Mouse (Mus musculus) lung, embryonic 16.5 days (tissue): ENCODE data around the gene Mgat5. TPM values are rescaled to one million over a fixed set of nuclear protein-coding genes. Genes with fewer than 3 reads are reported as not detected.
A peak's percentile ranks its signal among the peaks of the same experiment; 100 is the strongest.

Experiments used
- ATAC-seq: fragments of 200-750 bp; cut with Nextera tagmentation; 2 replicates; pipeline ENCODE4 v1.8.0; 2017; ENCODE audit warnings: low read depth, mild to moderate bottlenecking, moderate library complexity
- H3K27ac ChIP-seq: fragments of 300-500 bp; sonication (generic); 2 replicates; pipeline ENCODE4 v1.5.1; 2014; ENCODE audit warnings: mild to moderate bottlenecking, control low read depth, low read length
- H3K27me3 ChIP-seq: fragments of 300-500 bp; sonication (generic); 2 replicates; pipeline ENCODE4 v1.6.1; 2014; ENCODE audit warnings: low read depth, low read length, mixed read lengths; ENCODE audit not compliant: control insufficient read depth, insufficient read depth
- H3K36me3 ChIP-seq: fragments of 300-500 bp; sonication (generic); 2 replicates; pipeline ENCODE4 v1.6.1; 2014; ENCODE audit warnings: low read length; ENCODE audit not compliant: control insufficient read depth, insufficient read depth
- H3K4me1 ChIP-seq: fragments of 300-500 bp; sonication (generic); replicated peaks from 2 replicates; pipeline ENCODE4 v1.6.1; 2014; ENCODE audit warnings: low read length, mixed read lengths; ENCODE audit not compliant: control insufficient read depth, insufficient read depth
- H3K4me2 ChIP-seq: fragments of 300-500 bp; sonication (generic); 2 replicates; pipeline ENCODE4 v1.6.1; 2014; ENCODE audit warnings: low read depth, low read length, control low read depth
- H3K4me3 ChIP-seq: fragments of 300-500 bp; sonication (generic); 2 replicates; pipeline ENCODE4 v1.5.1; 2014; ENCODE audit warnings: mild to moderate bottlenecking, low read length, control low read depth
- H3K9ac ChIP-seq: fragments of 300-500 bp; sonication (generic); 2 replicates; pipeline ENCODE4 v1.6.1; 2014; ENCODE audit warnings: low read length, control low read depth
- H3K9me3 ChIP-seq: fragments of 300-500 bp; sonication (generic); 2 replicates; pipeline ENCODE4 v1.6.1; 2016; ENCODE audit warnings: low read length; ENCODE audit not compliant: control insufficient read depth
- WGBS: fragments of 180-500 bp; shearing (Covaris S2); extraction: QIAGEN DNeasy Blood & Tissue Kit; methylation state at CpG from one replicate; pipeline ENCODE4 v1.1.7; 2014; 5-methylcytosine and 5-hydroxymethylcytosine counted together
- polyA plus RNA-seq: library from polyadenylated mRNA; unstranded; fragments of >200 nt; fragmentation: Nextera tagmentation; extraction: Ambion mirVana; gene quantifications from 2 replicates; pipeline ENCODE4 v1.2.1, GENCODE M21; 2015

Gene Mgat5
- polyA plus RNA-seq, 1 experiment from 2014 or later: 4.1 TPM

DNA sequence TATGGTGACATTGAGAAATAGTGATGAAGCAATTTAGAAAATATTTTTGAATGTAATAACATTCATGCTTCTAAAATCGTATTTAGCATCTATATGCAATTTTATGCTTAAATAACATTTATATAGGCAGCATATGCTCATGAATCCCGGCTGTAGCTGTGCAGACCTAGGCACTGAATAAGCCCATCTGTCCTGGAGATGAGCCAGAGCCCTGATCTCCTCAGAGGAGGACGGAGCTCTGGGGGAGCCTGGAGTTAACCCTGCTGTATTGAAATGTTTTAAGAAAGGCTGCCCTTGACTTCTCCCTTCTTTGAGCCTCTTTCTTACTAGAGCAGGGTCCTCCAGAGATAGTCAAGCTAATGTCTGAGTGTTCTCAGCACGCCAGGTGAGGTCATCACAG lies 217.8 kb downstream of the Mgat5 start:
- Histone ChIP-seq H3K9me3 (no peaks in the 10 kb centered on the region), H3K4me2 (no peak overlapping the region), H3K27ac (no peak overlapping the region), H3K4me1 (peaks cover 5% of the 10 kb centered on the region; the same call in 1 of the 2 replicates), H3K9ac (no peak overlapping the region), H3K36me3 (no peaks in the 10 kb centered on the region), H3K4me3 (no peak overlapping the region), H3K27me3 (no peaks in the 10 kb centered on the region)
- ATAC-seq: no peak
- WGBS: 74% methylated on average over 4 of the region's 4 CpGs

DNA sequence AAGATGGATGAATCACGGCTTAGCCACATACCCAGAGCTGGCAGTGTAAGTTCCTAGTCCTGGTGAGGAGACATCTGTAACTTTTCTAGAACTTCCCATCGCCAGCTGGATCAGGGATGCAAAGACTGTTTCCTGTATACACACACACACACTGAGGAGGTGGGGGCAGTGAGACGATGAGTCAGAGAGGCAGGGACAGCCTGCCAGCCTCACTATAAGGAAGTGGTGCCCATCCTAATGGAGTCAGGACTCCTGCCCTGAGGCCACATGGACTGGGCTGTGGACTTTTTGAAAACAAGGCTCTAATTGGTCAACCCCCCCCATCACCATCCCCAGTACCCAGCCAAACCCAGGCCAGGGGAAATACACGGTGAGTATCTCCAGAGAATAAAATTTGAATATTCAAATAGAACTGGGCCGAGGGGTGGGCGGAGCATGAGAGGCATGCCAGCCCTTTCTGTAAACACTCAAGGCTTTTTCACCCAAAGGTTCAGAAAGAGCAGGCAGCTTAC lies 220.3 kb downstream of the Mgat5 start:
- WGBS: 29% methylated on average over 6 of the region's 6 CpGs
- no peaks in the 10 kb centered on the region for H3K27me3 ChIP-seq
- H3K4me2 ChIP-seq: no peak overlapping the region
- no peaks in the 10 kb centered on the region for H3K36me3 ChIP-seq
- H3K4me1 ChIP-seq: peaks cover 5% of the 10 kb centered on the region; the same call in 1 of the 2 replicates
- ATAC-seq: peak; percentile 73
- H3K9ac ChIP-seq: no peak overlapping the region
- no peak overlapping the region for H3K27ac ChIP-seq
- no peaks in the 10 kb centered on the region for H3K9me3 ChIP-seq
- H3K4me3 ChIP-seq: no peak overlapping the region

DNA sequence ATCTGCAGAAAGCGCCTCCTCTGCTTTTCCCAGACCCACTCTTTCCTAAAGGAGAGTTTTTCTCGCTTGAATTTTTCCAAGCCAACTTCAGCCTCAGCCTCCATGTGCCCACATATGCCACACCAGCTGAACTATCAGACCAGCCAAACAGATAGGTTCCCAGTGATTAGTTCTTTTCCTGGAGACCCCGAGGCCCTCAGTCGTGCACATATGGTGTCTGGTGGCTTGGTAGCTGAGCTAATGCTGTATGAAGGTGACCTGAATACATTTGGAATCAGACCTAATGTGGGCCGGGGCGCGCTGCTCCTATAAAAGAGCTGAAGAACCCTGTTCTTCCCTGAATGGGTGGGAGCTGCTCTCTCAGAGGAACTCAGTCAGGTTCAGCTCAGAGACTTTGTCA lies 225.5 kb downstream of the Mgat5 start:
- Histone ChIP-seq H3K4me3 (no peak overlapping the region), H3K36me3 (no peaks in the 10 kb centered on the region), H3K9me3 (no peaks in the 10 kb centered on the region), H3K4me2 (no peak overlapping the region), H3K4me1 (peaks cover 2% of the 10 kb centered on the region; the same call in 1 of the 2 replicates), H3K9ac (no peak overlapping the region), H3K27me3 (no peaks in the 10 kb centered on the region), H3K27ac (no peak overlapping the region)
- WGBS: 85% methylated on average over 7 of the region's 7 CpGs
- ATAC-seq: no peak

DNA sequence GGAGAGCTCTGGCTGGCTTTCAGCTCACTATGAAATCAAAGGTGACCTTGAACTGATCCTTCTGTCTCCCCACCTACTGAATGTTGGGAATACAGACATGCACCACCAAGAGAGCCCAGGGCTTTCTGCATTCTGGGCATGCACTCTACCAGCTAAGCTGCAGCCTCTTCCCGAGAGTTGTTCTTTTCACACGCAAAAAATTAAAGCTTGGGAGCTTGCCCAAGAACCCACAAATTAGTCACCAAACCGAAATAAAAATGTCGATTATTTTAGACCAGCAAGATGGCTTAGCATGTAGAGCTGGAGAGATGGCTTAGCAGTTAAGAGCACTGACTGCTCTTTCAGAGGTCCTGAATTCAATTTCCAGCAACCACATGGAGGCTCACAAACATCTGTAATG lies 230.0 kb downstream of the Mgat5 start:
- Histone ChIP-seq H3K9ac (no peak overlapping the region), H3K4me1 (no peaks in the 10 kb centered on the region), H3K27ac (no peak overlapping the region), H3K9me3 (no peaks in the 10 kb centered on the region), H3K36me3 (no peaks in the 10 kb centered on the region), H3K4me2 (no peak overlapping the region), H3K27me3 (no peaks in the 10 kb centered on the region), H3K4me3 (no peak overlapping the region)
- no peak for ATAC-seq
- 89% methylated on average over 4 of the region's 4 CpGs for WGBS

DNA sequence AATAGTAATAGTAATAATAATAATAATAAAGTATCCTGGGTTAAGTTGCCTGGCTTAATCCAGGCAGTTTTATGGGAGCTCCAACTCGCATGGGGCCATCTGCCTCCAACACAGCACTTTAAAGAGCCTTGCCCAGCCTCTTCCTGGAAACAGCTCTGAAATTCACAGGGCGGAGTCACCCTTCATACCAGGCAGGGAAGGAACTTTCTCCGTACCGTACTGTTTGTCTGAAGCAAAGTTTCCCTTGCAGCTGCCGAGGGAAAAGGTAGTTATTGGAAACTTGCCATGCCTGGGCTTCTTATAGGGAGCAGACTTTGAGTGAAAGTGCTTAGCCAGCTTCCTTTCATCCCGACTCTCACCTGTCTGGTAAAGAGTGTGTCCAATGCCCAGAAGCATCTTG lies 232.3 kb downstream of the Mgat5 start:
- ATAC-seq: 0 out of 2 replicates have a peak, but pooled peaks have one; percentile 47
- H3K4me2 ChIP-seq: no peak overlapping the region
- WGBS: 39% methylated on average over 6 of the region's 6 CpGs

DNA sequence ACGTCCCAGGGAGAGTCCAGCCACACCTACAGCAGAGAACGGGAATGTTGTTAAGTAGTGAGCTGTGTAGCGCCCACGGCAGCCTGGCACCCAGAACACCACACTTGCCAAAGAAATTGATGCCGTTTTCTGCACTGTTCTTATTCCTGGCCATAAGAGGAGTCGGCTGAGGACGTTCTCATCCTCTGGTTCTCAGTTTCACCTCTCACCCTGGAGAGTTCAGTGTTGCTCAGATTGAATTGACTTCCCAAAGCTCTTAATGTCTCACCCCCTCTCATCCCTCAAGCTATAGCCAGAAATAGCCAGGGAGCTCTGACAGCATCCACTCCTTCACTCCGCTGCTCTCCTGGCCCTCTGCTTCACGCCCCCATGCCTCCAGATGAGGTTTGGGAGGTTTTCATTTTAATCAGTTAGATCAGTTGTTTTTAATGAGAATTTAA lies 234.7 kb downstream of the Mgat5 start:
- H3K4me1 ChIP-seq: peaks cover 6% of the 10 kb centered on the region; the same call in 1 of the 2 replicates
- no peaks in the 10 kb centered on the region for H3K27me3 ChIP-seq
- H3K4me2 ChIP-seq: no peak overlapping the region
- H3K4me3 ChIP-seq: no peak overlapping the region
- H3K9me3 ChIP-seq: no peaks in the 10 kb centered on the region
- H3K27ac ChIP-seq: no peak overlapping the region
- no peak overlapping the region for H3K9ac ChIP-seq
- WGBS: 77% methylated on average over 9 of the region's 9 CpGs
- ATAC-seq: no peak
- no peaks in the 10 kb centered on the region for H3K36me3 ChIP-seq

More for the DNA sequence above, 232.3 kb downstream of the Mgat5 start:
- H3K36me3 ChIP-seq: no peaks in the 10 kb centered on the region
- no peaks in the 10 kb centered on the region for H3K4me1 ChIP-seq
- H3K27ac ChIP-seq: no peak overlapping the region
- H3K9ac ChIP-seq: no peak overlapping the region
- H3K4me3 ChIP-seq: no peak overlapping the region
- H3K9me3 ChIP-seq: no peaks in the 10 kb centered on the region
- H3K27me3 ChIP-seq: no peaks in the 10 kb centered on the region

DNA sequence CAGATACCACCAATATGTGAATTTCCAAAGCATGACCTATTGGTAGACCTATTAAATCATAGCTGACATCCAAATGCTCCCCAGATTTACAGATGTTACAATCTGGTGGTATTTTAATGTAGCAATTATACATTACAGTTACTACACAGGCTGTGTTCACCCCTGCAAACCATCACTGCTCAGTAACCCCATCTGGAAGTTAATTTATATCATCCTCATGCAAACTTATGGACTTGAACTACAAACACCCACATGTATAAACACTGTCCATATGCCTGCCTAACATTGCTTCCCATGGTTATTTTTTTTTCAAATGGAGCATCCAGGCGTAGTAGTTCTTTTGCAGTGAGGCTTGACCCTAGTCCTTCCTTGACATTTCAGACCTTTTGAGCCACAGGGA lies 236.2 kb downstream of the Mgat5 start:
- H3K4me3 ChIP-seq: no peak overlapping the region
- H3K36me3 ChIP-seq: no peaks in the 10 kb centered on the region
- no peak overlapping the region for H3K27ac ChIP-seq
- no peaks in the 10 kb centered on the region for H3K27me3 ChIP-seq
- peaks cover 6% of the 10 kb centered on the region; the same call in 1 of the 2 replicates for H3K4me1 ChIP-seq
- no peaks in the 10 kb centered on the region for H3K9me3 ChIP-seq
- H3K9ac ChIP-seq: no peak overlapping the region
- ATAC-seq: no peak
- WGBS: 71% methylated on average over 1 of the region's 1 CpGs
- H3K4me2 ChIP-seq: no peak overlapping the region

DNA sequence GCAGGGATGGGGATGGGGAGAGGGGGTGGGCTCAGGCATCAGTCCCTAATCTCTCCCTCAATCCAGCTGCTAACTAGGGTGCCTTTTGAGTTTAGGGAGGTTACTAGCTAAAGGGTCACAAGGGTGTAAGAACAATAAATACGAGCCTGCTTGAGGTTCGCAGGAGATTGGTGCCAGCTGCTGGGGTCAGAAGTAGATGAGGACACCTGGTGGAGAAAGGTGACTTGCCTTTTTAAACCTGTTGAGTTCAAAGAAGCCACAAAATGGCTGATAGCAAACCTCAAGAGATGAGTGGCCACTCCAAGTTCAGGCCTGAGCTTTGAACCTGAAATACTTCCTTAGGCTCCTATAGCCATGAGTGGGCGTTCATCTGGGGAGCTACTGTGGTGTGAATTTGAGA lies 236.9 kb downstream of the Mgat5 start:
- no peaks in the 10 kb centered on the region for H3K9me3 ChIP-seq
- H3K27ac ChIP-seq: no peak overlapping the region
- H3K9ac ChIP-seq: no peak overlapping the region
- no peaks in the 10 kb centered on the region for H3K36me3 ChIP-seq
- no peak overlapping the region for H3K4me3 ChIP-seq
- peaks cover 6% of the 10 kb centered on the region; the same call in 1 of the 2 replicates for H3K4me1 ChIP-seq
- ATAC-seq: no peak
- 50% methylated on average over 3 of the region's 3 CpGs for WGBS
- H3K27me3 ChIP-seq: no peaks in the 10 kb centered on the region
- no peak overlapping the region for H3K4me2 ChIP-seq

DNA sequence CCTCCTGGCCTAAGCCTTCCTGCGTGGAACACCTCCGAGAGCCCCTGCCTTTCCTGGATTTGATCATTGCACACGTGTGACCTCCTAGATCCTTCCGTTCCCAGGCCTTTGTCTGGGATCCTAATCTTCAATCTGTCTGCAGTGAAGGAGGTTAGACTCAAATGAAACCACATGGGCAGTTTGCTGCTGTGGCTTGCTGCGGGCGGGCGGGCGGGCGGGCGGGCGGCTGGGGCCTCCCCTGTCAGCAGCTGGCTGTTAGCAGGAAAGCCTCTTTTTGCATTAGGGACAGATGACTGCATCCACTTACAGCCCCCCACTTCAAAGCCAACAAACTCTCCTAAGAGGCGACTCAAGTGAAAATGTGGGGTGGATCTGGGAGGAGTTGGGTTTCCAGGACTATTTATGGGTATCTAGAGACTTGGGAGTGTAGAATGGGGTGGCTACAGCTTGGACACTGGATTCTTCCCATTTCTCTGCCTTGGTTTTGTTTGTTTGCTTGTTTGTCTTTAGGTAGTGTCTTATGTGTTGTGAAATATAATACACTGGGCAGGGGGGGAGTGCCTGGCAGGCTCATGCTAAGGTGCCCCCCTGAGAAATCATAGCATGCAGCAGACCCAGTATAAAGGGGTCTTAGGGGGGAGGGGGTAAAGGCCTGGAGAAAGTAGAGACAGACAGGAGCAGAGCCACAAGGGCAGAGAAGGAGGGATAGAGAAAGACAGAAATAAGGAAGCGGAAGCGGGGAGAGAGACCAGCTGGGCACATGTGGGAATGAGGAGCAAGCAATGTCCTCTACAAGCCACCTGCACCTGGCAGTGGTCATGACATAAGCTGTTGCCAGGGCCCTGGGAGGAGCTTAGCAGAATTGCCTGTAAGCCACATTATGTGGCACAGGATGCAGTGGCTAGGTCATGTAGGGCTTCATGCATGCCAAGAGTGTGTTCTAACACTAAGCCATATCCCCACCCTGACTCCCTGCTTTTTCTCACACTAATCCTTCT lies 238.4 kb downstream of the Mgat5 start:
- H3K4me2 ChIP-seq: no peak overlapping the region
- H3K27ac ChIP-seq: no peak overlapping the region

More for the DNA sequence above, 238.4 kb downstream of the Mgat5 start:
- 43% methylated on average over 14 of the region's 14 CpGs for WGBS
- Histone ChIP-seq H3K27me3 (no peaks in the 10 kb centered on the region), H3K4me1 (peaks cover 6% of the 10 kb centered on the region; the same call in 1 of the 2 replicates), H3K9ac (no peak overlapping the region), H3K9me3 (no peaks in the 10 kb centered on the region), H3K36me3 (no peaks in the 10 kb centered on the region), H3K4me3 (no peak overlapping the region)
- ATAC-seq: peak; percentile 36
